Mouse (Mus musculus) kidney, postnatal 0 days (tissue): ENCODE data around the gene Poc1a. TPM values are rescaled to one million over a fixed set of nuclear protein-coding genes. Genes with fewer than 3 reads are reported as not detected.

Experiments
- ATAC-seq: fragments of 200-750 bp; cut with Nextera tagmentation; replicated peaks from 2 replicates; pipeline ENCODE4 v1.8.0; 2017; ENCODE audit warnings: low read depth, moderate number of reproducible peaks, moderate TSS enrichment, moderate library complexity; ENCODE audit not compliant: low FRiP score
- DNase-seq: peaks from one replicate; pipeline ENCODE4 v3.0.0-alpha.2; 2016; ENCODE audit warnings: low spot score
- H3K27ac ChIP-seq: fragments of 300-500 bp; sonication (generic); 2 replicates; pipeline ENCODE4 v1.5.1; 2014; ENCODE audit warnings: mild to moderate bottlenecking
- H3K27me3 ChIP-seq: fragments of 300-500 bp; sonication (generic); 2 replicates; pipeline ENCODE4 v1.6.1; 2014; ENCODE audit warnings: low read length, mixed read lengths; ENCODE audit not compliant: insufficient read depth
- H3K36me3 ChIP-seq: fragments of 300-500 bp; sonication (generic); 2 replicates; pipeline ENCODE4 v1.6.1; 2014; ENCODE audit warnings: low read length, mixed read lengths; ENCODE audit not compliant: insufficient read depth
- H3K4me1 ChIP-seq: fragments of 300-500 bp; sonication (generic); replicated peaks from 2 replicates; pipeline ENCODE4 v1.6.1; 2014; ENCODE audit warnings: antibody characterized with exemption, low read length, mixed read lengths; ENCODE audit not compliant: insufficient read depth
- H3K4me2 ChIP-seq: fragments of 300-500 bp; sonication (generic); 2 replicates; pipeline ENCODE4 v1.6.1; 2014; ENCODE audit warnings: mild to moderate bottlenecking, low read length, moderate library complexity, mixed read lengths
- H3K4me3 ChIP-seq: fragments of 300-500 bp; sonication (generic); replicated peaks from 2 replicates; pipeline ENCODE4 v1.5.1; 2014; ENCODE audit warnings: low read depth, low read length
- H3K9ac ChIP-seq: fragments of 300-500 bp; sonication (generic); 2 replicates; pipeline ENCODE4 v1.6.1; 2014; ENCODE audit warnings: low read depth, low read length
- H3K9me3 ChIP-seq: fragments of 300-500 bp; sonication (generic); replicated peaks from 2 replicates; pipeline ENCODE4 v1.6.1; 2016; ENCODE audit warnings: low read length, inconsistent platforms, mixed read lengths
- CTCF ChIP-seq: IDR thresholded peaks from 2 replicates; pipeline ENCODE4 v1.5.1; 2016; ENCODE audit warnings: antibody characterized with exemption, low read depth, mild to moderate bottlenecking, moderate library complexity
- WGBS: fragments of 180-500 bp; shearing (Covaris S2); extraction: QIAGEN DNeasy Blood & Tissue Kit; methylation state at CpG from one replicate; pipeline ENCODE4 v1.1.7; 2014; 5-methylcytosine and 5-hydroxymethylcytosine counted together
- polyA plus RNA-seq: library from polyadenylated mRNA; unstranded; fragments of >200 nt; fragmentation: Nextera tagmentation; extraction: Ambion mirVana; gene quantifications from 2 replicates; pipeline ENCODE4 v1.2.1, GENCODE M21; 2015

Poc1a gene
- polyA plus RNA-seq, 1 experiment from 2014 or later = 13.1 TPM

GRCm38 (mm10) chr9:106236156-106236817 lies 44.6 kb upstream of the Poc1a start:
- 87% methylated on average over 23 of the region's 23 CpGs for WGBS
- Histone ChIP-seq H3K4me3 (no peak overlapping the region), H3K9ac (no peak overlapping the region), H3K27me3 (no peaks in the 10 kb centered on the region), H3K4me1 (no peaks in the 10 kb centered on the region), H3K4me2 (no peak overlapping the region), H3K27ac (peak overlapping the region; percentile 60), H3K36me3 (peaks cover 70% of the 10 kb centered on the region), H3K9me3 (no peaks in the 10 kb centered on the region)
- ATAC-seq = no peak
- no peak for TF ChIP-seq CTCF
- DNase-seq = no peak

GRCm38 (mm10) chr9:106236818-106237211 lies 44.0 kb upstream of the Poc1a start:
- DNase-seq = no peak

GRCm38 (mm10) chr9:106237401-106237800 lies 43.5 kb upstream of the Poc1a start:
- no peaks in the 10 kb centered on the region for H3K27me3 ChIP-seq
- no peak for DNase-seq
- H3K4me2 ChIP-seq = no peak overlapping the region
- peaks cover 80% of the 10 kb centered on the region for H3K36me3 ChIP-seq
- ATAC-seq = no peak
- peak overlapping the region; percentile 60 for H3K27ac ChIP-seq
- WGBS = 62% methylated on average over 8 of the region's 8 CpGs
- H3K9ac ChIP-seq = no peak overlapping the region
- no peaks in the 10 kb centered on the region for H3K9me3 ChIP-seq
- no peak for TF ChIP-seq CTCF
- no peak overlapping the region for H3K4me3 ChIP-seq
- no peaks in the 10 kb centered on the region for H3K4me1 ChIP-seq

More at GRCm38 (mm10) chr9:106236818-106237211, 44.0 kb upstream of the Poc1a start:
- Histone ChIP-seq H3K4me2 (no peak overlapping the region), H3K27ac (peak overlapping the region; percentile 60), H3K27me3 (no peaks in the 10 kb centered on the region), H3K4me3 (no peak overlapping the region), H3K9ac (no peak overlapping the region), H3K36me3 (peaks cover 76% of the 10 kb centered on the region), H3K9me3 (no peaks in the 10 kb centered on the region), H3K4me1 (no peaks in the 10 kb centered on the region)
- TF ChIP-seq CTCF = no peak
- ATAC-seq = peak; percentile 9; the same call in 1 of the 2 replicates
- 65% methylated on average over 3 of the region's 3 CpGs for WGBS

GRCm38 (mm10) chr9:106237878-106238277 lies 43.0 kb upstream of the Poc1a start:
- no peak overlapping the region for H3K4me2 ChIP-seq
- H3K36me3 ChIP-seq = peaks cover 80% of the 10 kb centered on the region
- no peak for ATAC-seq
- peak overlapping the region; percentile 60; the same call in 1 of the 2 replicates for H3K27ac ChIP-seq
- no peak overlapping the region for H3K9ac ChIP-seq
- WGBS = 93% methylated on average over 10 of the region's 10 CpGs
- DNase-seq = no peak
- H3K9me3 ChIP-seq = no peaks in the 10 kb centered on the region
- TF ChIP-seq CTCF = no peak
- no peaks in the 10 kb centered on the region for H3K27me3 ChIP-seq
- H3K4me1 ChIP-seq = no peaks in the 10 kb centered on the region
- no peak overlapping the region for H3K4me3 ChIP-seq

- WGBS = 87% methylated on average over 10 of the region's 10 CpGs
- Histone ChIP-seq H3K36me3 (peaks cover 48% of the 10 kb centered on the region), H3K9me3 (no peaks in the 10 kb centered on the region), H3K27me3 (no peaks in the 10 kb centered on the region), H3K9ac (no peak overlapping the region), H3K4me1 (peaks cover 5% of the 10 kb centered on the region), H3K4me2 (no peak overlapping the region), H3K4me3 (no peak overlapping the region), H3K27ac (no peak overlapping the region)
- no peak for ATAC-seq
- DNase-seq = no peak
- TF ChIP-seq CTCF = no peak
Measured at GRCm38 (mm10) chr9:106241541-106242164, 39.2 kb upstream of the Poc1a start.

GRCm38 (mm10) chr9:106242813-106243488 lies 37.9 kb upstream of the Poc1a start:
- H3K27me3 ChIP-seq = no peaks in the 10 kb centered on the region
- H3K4me1 ChIP-seq = peaks cover 9% of the 10 kb centered on the region
- H3K9ac ChIP-seq = no peak overlapping the region
- WGBS = 51% methylated on average over 19 of the region's 19 CpGs
- H3K36me3 ChIP-seq = peaks cover 40% of the 10 kb centered on the region
- H3K9me3 ChIP-seq = no peaks in the 10 kb centered on the region
- DNase-seq = peak; percentile 59
- peak overlapping the region; percentile 25; the same call in 1 of the 2 replicates for H3K27ac ChIP-seq
- H3K4me2 ChIP-seq = 0 out of 2 replicates have a peak overlapping the region, but pooled peaks have one; percentile 7
- ATAC-seq = no peak
- H3K4me3 ChIP-seq = no peak overlapping the region
- no peak for TF ChIP-seq CTCF
